Mouse (Mus musculus): Measurements from ENCODE around the gene Dpf1. TPM values are rescaled to one million over a fixed set of nuclear protein-coding genes. Genes with fewer than 3 reads are reported as not detected.

Gene Dpf1
- polyA plus RNA-seq, 1 experiment from 2014 or later = 14.7 TPM

- DNase-seq = peak; percentile 80
- peaks cover 13% of the 10 kb centered on the region; the same call in 1 of the 2 replicates for H3K36me3 ChIP-seq (ENCODE audit: insufficient read depth)
- peaks cover 32% of the 10 kb centered on the region for H3K4me1 ChIP-seq (ENCODE audit: insufficient read depth)
- H3K4me2 ChIP-seq = peak overlapping the region; percentile 79
- ATAC-seq (ENCODE audit: insufficient read depth) = peak; percentile 28
- TF ChIP-seq CTCF (IDR thresholded peaks at IDR 0.05; ENCODE audit: low read depth) = no peak
- no peak overlapping the region for H3K9ac ChIP-seq
- H3K4me3 ChIP-seq (ENCODE audit: low read depth, low read length) = peak overlapping the region; percentile 16; the same call in 1 of the 2 replicates
- no peaks in the 10 kb centered on the region for H3K9me3 ChIP-seq (ENCODE audit: low read depth, low read length)
- peak overlapping the region; percentile 86 for H3K27ac ChIP-seq (ENCODE audit: low read depth)
- H3K27me3 ChIP-seq (ENCODE audit: insufficient read depth, low read length) = no peaks in the 10 kb centered on the region
- WGBS = 26% methylated on average over 19 of the region's 19 CpGs
Observed at GRCm38 (mm10) chr7:29293131-29294065, 10.4 kb upstream of the Dpf1 start.

GRCm38 (mm10) chr7:29294111-29294761 is 9.5 kb upstream of the Dpf1 start:
- Histone ChIP-seq H3K27me3 (ENCODE audit: insufficient read depth, low read length) (no peaks in the 10 kb centered on the region), H3K4me2 (no peak overlapping the region), H3K4me3 (ENCODE audit: low read depth, low read length) (no peak overlapping the region), H3K9ac (no peak overlapping the region), H3K27ac (ENCODE audit: low read depth) (peak overlapping the region; percentile 86; the same call in 1 of the 2 replicates), H3K9me3 (ENCODE audit: low read depth, low read length) (no peaks in the 10 kb centered on the region), H3K36me3 (ENCODE audit: insufficient read depth) (peaks cover 13% of the 10 kb centered on the region; the same call in 1 of the 2 replicates), H3K4me1 (ENCODE audit: insufficient read depth) (peaks cover 27% of the 10 kb centered on the region)
- 64% methylated on average over 13 of the region's 13 CpGs for WGBS
- no peak for ATAC-seq (ENCODE audit: insufficient read depth)
- DNase-seq = no peak
- no peak for TF ChIP-seq CTCF (IDR thresholded peaks at IDR 0.05; ENCODE audit: low read depth)

- TF ChIP-seq CTCF (IDR thresholded peaks at IDR 0.05; ENCODE audit: low read depth) = no peak
- 65% methylated on average over 24 of the region's 24 CpGs for WGBS
- peak; percentile 36 for DNase-seq
- Histone ChIP-seq H3K36me3 (ENCODE audit: insufficient read depth) (peaks cover 13% of the 10 kb centered on the region; the same call in 1 of the 2 replicates), H3K9me3 (ENCODE audit: low read depth, low read length) (no peaks in the 10 kb centered on the region), H3K27ac (ENCODE audit: low read depth) (no peak overlapping the region), H3K9ac (no peak overlapping the region), H3K27me3 (ENCODE audit: insufficient read depth, low read length) (no peaks in the 10 kb centered on the region), H3K4me3 (ENCODE audit: low read depth, low read length) (no peak overlapping the region), H3K4me1 (ENCODE audit: insufficient read depth) (peaks cover 17% of the 10 kb centered on the region), H3K4me2 (no peak overlapping the region)
- ATAC-seq (ENCODE audit: insufficient read depth) = no peak
Observed at GRCm38 (mm10) chr7:29295861-29296647, 7.7 kb upstream of the Dpf1 start.

GRCm38 (mm10) chr7:29296998-29297397 is 6.8 kb upstream of the Dpf1 start:
- Histone ChIP-seq H3K9ac (no peak overlapping the region), H3K9me3 (ENCODE audit: low read depth, low read length) (no peaks in the 10 kb centered on the region), H3K36me3 (ENCODE audit: insufficient read depth) (peaks cover 11% of the 10 kb centered on the region; the same call in 1 of the 2 replicates), H3K4me3 (ENCODE audit: low read depth, low read length) (no peak overlapping the region), H3K27me3 (ENCODE audit: insufficient read depth, low read length) (no peaks in the 10 kb centered on the region), H3K4me2 (no peak overlapping the region), H3K4me1 (ENCODE audit: insufficient read depth) (peaks cover 17% of the 10 kb centered on the region), H3K27ac (ENCODE audit: low read depth) (no peak overlapping the region)
- DNase-seq = peak; percentile 90
- WGBS = 8% methylated on average over 10 of the region's 10 CpGs
- peak; percentile 91 for TF ChIP-seq CTCF (IDR thresholded peaks at IDR 0.05; ENCODE audit: low read depth)
- no peak for ATAC-seq (ENCODE audit: insufficient read depth)

- Histone ChIP-seq H3K4me2 (peak overlapping the region; percentile 36; the same call in 1 of the 2 replicates), H3K9ac (no peak overlapping the region), H3K36me3 (ENCODE audit: insufficient read depth) (no peaks in the 10 kb centered on the region), H3K27ac (ENCODE audit: low read depth) (no peak overlapping the region), H3K4me1 (ENCODE audit: insufficient read depth) (peaks cover 7% of the 10 kb centered on the region; the same call in 1 of the 2 replicates), H3K4me3 (ENCODE audit: low read depth, low read length) (no peak overlapping the region), H3K9me3 (ENCODE audit: low read depth, low read length) (no peaks in the 10 kb centered on the region), H3K27me3 (ENCODE audit: insufficient read depth, low read length) (peaks cover 15% of the 10 kb centered on the region; the same call in 1 of the 2 replicates)
- DNase-seq (peak; percentile 93), ATAC-seq (ENCODE audit: insufficient read depth) (no peak)
- 2% methylated on average over 7 of the region's 7 CpGs for WGBS
- TF ChIP-seq CTCF (IDR thresholded peaks at IDR 0.05; ENCODE audit: low read depth) = peak; percentile 75
Observed at GRCm38 (mm10) chr7:29301127-29301566, 2.6 kb upstream of the Dpf1 start.

GRCm38 (mm10) chr7:29302641-29303040 is 1.1 kb upstream of the Dpf1 start:
- peaks cover 15% of the 10 kb centered on the region; the same call in 1 of the 2 replicates for H3K27me3 ChIP-seq (ENCODE audit: insufficient read depth, low read length)
- no peak for TF ChIP-seq CTCF (IDR thresholded peaks at IDR 0.05; ENCODE audit: low read depth)
- DNase-seq = no peak
- H3K9ac ChIP-seq = no peak overlapping the region
- no peaks in the 10 kb centered on the region for H3K36me3 ChIP-seq (ENCODE audit: insufficient read depth)
- no peak overlapping the region for H3K4me3 ChIP-seq (ENCODE audit: low read depth, low read length)
- no peak for ATAC-seq (ENCODE audit: insufficient read depth)
- peaks cover 18% of the 10 kb centered on the region for H3K4me1 ChIP-seq (ENCODE audit: insufficient read depth)
- H3K4me2 ChIP-seq = no peak overlapping the region
- H3K27ac ChIP-seq (ENCODE audit: low read depth) = no peak overlapping the region
- WGBS = 59% methylated on average over 7 of the region's 7 CpGs
- no peaks in the 10 kb centered on the region for H3K9me3 ChIP-seq (ENCODE audit: low read depth, low read length)
